Mouse (Mus musculus): Measurements from ENCODE around the gene Lkaaear1.

Gene Lkaaear1

DNA sequence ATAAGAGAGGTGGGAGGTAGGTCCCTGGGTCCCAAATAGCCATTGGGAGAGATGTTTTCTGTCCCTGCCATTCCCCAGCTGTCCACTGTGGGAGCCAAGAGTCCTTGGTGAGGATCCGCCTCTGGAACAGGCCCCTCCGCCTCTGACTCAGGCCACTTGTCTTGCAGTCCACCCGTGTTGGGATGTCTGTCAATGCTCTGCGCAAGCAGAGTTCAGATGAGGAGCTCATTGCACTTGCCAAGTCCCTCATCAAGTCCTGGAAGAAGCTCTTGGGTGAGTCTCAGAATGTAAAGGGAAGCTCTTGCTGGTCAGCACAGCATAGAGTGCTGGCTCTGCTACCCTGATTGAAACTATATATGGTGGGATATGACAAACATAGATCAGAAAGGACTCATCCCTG lies 14.9 kb downstream of the Lkaaear1 start:
- DNase-seq (ENCODE audit: low spot score in 2 of 2): no peak

DNA sequence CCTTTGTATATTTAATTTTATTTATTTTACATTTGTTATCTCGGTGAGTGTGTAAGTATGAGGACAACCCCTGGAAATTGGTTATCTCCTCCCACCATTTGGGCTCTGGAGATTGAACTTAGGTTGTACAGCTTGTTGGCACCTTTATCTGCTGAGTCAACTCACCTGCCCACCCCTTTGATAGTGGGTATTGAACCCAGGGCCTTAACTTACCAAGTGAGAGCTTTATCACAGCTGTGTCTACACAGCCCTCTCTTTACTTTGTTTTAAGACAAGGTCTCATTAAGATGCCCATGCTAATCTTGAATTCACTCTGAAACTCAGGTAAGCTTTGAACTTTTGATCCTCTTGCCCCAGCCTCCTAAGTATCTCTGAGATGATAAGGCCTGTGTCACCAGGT lies 16.3 kb downstream of the Lkaaear1 start:
- DNase-seq (ENCODE audit: low spot score in 2 of 2): no peak

DNA sequence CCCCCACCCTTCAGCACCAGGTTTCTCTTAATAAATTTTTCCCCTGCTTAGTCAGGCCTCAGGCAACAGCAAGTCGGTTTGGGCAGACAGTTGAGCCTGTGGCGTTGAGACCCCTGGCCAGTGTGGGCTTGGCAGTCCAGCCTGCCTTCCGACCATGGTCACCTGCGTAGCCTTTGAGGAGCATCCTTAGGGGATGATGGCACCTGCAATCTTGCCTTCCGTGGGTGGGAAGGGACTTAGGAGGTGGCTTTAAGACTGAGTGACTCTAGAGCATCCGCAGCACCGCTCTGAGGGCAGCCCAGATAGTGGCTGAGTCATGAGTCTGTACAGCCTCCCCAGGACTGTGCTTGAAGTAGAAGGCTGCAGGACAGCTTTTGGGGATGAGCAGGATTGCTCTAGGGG lies 17.5 kb downstream of the Lkaaear1 start:
- DNase-seq (ENCODE audit: low spot score in 2 of 2): no peak

DNA sequence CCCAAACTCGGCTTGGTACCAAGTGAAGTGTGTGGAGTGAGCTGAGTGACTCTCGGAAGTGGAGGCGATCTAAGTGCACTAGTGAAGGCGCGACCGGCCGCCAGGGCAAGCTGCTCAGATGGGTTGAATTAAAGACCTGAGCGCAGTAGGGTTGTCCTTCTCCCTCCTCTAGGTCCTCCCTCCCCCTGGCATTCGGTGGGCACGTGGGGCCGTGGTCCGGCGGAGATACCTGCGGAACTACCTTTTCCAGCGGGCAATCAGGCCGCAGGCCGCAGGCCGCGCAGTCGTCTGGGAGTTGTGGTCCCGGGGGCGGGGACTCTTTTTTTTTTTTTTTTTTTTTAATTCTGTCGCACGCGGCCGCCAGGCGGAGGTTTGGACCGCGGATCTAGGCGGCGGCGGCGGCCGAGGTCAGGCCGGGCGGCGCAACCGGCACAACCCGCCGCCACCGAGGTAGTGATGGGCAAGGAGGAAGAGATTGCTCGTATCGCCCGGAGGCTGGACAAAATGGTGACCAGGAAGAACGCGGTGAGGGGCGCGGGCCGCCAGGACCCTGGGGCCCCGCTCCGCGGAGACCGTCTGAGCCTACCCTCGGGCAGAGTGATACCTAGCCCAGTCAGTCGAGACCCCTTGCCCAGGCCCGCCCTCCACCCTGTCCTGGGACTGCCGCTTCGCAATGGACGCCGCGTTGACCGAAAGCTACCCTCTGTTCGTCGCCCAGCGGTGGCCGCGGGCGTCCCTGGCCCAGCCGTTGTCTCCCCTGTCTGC lies 18.1 kb downstream of the Lkaaear1 start, which contains the start of gene Tcea2:
Gene Tcea2, plus strand, starts transcription at position 360 of the 765 bp plus-strand sequence.
- DNase-seq (ENCODE audit: low spot score in 2 of 2): peak; percentile 70 to 73

DNA sequence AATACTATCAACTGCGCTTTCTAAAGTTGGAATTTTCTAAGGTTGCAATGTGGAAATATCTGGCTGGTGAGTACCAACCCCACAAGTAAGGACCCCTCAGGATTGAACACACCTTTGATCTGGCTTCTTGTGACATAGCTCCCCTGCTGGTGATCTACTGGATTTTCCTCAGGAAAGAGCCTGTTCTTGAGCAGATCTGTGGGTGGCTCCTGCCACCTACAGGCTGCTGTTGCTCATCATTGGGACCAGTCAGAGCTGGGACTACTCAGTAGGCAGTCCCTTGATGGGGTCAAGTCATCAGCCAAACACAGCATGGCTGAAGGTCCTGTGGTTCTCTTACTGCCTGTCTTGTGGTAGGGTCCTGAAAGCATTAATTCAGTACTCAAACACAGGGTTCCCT lies 19.5 kb downstream of the Lkaaear1 start:
- DNase-seq (ENCODE audit: low spot score in 2 of 2): peak; percentile 78 to 81

DNA sequence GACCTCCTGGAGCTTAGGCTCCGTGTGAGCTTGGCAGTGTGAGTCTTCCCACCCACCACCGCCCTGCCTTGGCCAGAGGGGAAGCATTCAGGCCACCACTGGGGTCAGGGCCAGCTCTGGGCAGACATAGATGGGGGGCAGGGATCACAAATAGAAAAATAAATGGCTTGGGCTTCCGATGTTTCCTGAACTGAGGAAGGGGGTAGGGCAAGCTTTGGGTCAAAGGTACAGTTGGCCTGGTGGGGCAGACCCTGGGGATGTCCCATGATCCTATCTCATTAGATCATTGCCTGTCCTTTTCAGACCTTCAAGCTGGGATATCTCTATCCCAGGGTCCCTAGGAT lies 20.5 kb downstream of the Lkaaear1 start:
- no peak for DNase-seq (ENCODE audit: low spot score in 2 of 2)

DNA sequence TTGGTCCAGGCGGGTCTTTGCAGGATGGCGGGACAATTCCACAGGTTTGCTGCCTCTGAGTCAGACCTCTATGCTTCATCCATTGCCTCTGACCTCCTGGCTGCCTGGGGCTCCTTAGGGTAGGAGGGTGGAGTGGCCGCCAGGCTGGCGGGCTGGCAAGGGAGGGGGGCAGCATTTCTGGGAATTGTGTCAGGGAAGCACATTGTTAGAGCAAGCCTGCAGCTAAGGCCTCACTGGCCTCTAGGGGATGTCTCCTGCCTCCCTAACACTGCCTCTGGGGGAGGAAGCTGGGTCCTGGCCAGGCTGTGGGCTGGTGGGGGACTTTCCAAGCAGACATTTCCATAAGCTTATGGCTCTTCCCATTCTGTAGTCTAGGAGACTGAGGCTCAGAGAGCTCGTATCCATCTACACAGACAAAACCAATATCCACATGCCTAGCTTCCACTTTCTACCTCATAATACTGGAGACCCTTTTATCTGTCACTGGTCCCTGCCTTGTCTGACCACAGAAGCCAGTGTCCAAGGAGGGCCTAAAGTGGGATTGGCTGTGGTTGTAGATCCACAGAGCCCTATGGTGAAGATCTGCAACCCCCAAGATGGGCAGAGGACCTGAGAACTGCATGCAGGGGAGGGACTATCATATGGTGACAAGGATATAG lies 21.0 kb downstream of the Lkaaear1 start:
- DNase-seq (ENCODE audit: low spot score in 2 of 2): no peak

DNA sequence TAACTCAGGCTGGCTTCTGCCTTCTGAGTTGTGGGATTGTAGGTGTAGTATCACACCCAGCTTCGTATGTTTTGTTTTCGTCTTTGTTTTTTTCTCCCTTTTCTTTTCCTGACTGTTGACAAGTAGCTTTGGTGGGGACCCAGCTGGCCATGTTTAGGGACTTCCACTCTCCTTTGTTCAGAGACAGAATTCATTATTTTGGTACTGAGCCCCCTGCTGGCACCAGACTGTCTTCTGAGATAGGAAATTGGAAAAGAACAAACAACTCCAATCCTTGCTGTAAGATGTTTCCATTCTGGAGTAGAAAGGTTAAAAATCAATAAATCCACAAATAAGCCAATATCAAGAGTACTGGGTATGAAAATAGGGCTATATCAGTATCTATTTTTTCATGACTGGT lies 21.8 kb downstream of the Lkaaear1 start:
- no peak for DNase-seq (ENCODE audit: low spot score in 2 of 2)

DNA sequence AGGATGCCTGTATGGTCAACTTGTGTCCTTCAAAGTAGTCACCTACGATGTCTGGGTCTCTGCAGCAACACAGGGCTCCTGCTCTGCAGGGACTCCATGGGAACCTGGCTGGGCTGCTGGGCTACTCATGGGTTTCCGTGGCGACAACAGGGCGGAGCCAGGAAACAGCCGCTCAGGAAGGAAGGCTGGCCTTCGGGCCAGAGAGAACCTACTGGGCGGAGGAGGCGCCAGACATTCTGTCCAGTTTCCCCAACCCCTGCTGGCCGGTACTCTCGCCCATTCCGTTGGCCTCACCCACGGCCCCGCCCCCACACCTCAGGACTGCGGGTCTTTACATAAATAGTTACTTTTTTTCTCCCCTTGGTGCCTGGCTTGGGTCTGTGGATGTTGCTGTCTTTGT lies 22.8 kb downstream of the Lkaaear1 start:
- DNase-seq (ENCODE audit: low spot score in 2 of 2): peak in 1 of 2 experiments; percentile 30

DNA sequence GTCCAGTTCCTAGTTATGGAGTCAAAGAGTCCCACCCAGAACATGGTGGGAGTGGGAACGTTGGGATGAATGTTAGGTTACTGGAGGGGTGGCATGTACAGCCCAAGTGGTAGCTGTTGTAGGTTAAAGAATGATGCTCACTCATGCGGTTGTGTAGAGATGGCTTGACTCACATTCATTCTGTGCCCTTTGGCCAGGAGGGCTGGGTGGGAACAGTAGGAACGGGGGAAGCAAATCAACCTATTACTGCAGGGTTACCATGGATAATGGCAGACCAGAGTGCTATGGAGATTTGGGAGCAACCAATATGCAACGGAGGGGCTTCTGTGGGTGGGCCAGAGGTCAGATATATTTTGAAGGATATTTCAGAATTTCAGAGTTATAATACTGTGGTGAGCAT lies 23.3 kb downstream of the Lkaaear1 start:
- DNase-seq (ENCODE audit: low spot score in 2 of 2): no peak

DNA sequence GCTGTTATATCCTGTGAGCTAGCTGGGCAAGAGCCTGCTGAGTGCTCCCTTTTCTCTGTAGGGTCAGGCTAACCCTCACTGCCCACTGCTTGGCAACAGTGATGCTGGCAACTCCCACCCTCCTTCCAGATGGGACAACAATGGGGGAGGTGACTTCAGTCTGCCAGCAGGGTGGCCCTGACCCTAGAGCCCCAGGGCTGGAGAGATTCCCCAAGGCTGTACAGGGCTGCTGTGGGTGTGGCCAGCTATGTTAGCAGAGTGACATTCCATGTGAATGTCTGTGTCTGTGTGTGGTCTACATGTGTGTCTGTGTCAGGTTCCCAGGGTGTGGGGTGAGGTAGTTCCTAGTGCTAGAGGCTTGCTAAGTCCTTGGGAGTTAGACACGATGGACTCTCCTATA lies 24.7 kb downstream of the Lkaaear1 start:
- DNase-seq (ENCODE audit: low spot score in 2 of 2): no peak

DNA sequence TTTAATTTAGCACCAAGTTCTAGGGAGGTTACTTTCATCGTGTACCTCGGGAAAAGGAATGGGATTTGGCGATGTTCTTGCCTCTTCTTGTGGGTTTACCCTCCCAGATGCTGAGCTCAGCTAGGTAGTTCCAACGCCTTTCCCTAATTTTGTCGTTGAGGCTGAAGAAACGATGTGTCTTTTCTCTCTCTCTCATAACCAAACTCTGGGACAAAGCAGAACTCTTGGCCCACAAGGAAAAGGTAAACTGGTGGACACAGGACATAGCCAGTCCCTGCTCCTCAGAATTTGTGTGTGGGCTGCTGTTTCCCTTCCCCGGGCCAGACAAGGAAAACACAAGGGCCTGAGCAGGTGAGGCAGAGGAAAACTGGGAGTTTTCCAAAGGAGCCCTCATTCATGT lies 26.3 kb downstream of the Lkaaear1 start:
- DNase-seq (ENCODE audit: low spot score in 2 of 2): no peak

DNA sequence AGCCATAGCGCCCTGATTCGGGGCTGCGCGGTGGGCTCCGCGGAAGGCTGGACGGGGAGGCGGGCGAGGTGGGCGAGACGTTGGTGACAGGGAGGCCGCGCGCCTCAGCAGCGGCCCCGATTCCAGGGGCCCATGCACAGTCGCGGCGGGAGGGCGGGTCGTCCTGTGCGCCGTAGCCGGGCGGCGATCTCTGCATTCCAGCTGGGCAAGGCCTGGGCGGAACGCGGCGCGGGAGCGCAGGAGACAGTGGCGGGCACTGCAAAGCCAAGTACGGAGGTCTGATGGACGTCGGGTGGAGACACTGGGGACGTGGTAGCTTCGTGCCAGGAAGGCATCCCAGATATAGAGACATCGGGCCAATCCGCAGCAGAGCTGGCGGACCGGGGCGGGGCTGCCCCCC lies 26.9 kb downstream of the Lkaaear1 start, which contains the start of gene Sox18:
Gene Sox18, minus strand, starts transcription at position 315 of the 400 bp plus-strand sequence.
- no peak for DNase-seq (ENCODE audit: low spot score in 2 of 2)

DNA sequence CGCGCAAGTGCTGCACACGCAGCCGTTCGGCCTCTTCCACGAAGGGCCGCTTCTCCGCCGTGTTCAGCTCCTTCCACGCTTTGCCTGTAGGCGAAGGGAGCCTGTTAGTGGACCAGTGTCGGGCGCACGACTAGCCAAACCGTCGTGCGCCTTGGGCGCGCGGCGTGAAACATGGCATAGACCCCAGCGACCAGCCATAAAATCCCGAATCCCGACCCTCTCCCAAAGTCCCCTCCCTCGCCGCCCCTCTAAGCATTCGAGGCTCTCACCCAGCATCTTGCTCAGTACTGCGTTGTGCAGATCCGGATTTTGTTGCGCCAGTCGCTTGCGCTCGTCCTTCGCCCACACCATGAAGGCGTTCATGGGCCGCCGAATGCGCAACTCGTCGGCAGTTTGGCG lies 27.3 kb downstream of the Lkaaear1 start:
- DNase-seq (ENCODE audit: low spot score in 2 of 2): no peak

DNA sequence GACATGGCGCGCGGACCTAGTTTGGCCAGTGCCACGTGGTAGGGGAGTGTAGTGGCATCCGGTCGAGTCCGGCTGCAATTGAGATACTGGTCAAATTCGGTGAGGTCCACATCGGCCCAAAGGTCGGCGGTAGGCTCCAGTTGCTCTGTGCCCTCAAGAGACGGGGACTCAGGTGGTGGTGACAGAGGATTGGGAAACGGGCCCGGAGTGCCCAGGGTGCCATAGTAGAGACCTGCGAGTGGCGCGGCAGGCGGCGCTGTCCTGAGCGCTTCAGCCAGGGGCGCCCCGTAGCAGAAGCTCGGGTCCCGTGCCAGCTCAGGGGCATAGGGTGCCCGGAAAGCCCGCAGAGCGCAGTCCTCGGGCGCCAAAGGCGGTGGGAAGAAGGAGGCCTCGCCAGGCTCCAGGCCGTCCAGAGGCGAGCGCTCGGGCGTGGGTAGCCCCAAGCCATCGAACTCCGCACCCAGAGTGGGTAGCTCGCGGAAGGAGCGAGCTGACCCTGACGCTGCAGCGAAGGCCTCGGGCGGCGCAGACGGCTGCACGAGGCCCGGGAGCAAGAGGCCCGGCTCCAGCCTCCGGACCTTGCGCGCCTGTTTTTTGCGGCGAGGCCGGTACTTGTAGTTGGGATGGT lies 27.8 kb downstream of the Lkaaear1 start:
- no peak for DNase-seq (ENCODE audit: low spot score in 2 of 2)

DNA sequence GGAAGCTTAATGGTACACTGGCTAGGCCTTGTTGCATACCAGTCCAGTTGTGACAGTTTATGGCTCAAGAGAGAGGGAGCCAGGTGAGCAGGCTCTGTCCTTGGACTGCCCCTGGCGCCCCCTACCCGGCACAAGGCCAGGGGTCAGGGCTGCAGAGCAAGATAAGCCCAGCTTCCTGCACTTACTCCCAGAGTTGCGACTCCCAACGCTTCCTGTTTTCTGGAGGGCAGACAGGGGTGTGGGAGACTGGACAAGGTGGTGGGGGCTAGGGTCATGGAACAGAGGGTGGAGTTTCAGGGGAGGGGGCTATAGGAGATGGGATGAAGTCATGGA lies 35.0 kb downstream of the Lkaaear1 start:
- DNase-seq (ENCODE audit: low spot score in 2 of 2): no peak

DNA sequence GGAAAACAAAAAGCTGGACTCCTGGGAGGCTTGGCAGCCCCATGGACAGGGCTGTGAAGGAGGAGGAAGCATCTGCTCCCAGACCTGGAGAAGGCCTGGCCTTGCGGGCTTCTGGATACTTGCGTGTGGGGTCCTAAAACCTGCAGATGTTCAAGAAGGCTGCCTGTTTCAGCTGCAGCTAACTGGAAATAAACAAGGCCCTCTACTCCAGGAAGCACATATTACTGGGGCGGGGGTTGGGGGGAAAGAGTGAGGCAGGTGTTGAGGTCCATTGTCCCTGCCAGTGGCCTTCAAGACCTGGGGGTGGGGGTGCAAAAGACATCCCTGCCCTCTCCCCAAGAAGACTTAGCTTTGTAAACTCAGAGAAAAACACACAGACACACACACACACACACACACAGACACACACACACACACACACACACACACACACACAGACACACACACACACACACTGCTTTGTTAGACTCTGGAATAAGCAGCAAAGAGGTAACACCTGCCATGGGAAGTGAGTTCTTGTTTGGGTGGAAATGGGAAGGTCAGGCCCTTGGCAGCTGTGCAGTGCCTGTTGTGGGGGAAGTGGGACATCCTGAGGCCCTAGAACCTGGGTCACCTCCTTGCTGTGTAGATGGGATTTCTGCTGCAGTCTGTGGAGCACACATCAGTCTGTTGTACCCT lies 35.5 kb downstream of the Lkaaear1 start:
- no peak for DNase-seq (ENCODE audit: low spot score in 2 of 2)

DNA sequence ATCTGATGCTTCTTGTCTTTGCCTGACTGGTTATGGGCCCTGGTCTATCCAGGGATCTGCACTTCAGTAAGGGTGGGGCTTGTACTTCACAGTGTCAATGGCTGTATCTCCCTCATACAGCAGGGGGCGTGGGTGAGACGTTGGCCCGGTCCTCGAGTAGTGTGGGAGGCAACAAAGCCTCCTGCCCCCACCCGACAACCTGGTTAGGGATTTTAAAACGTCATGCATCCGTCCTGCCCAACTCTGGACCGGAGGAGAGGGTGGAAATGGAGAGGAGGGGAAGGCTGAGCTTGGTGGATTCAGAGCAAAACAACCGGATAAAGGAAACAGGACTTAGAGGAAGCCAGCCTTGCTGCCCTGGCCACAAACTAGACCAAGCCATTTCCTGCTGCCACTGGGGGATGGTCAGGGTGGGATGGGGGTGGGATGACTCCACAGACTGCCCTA lies 38.6 kb downstream of the Lkaaear1 start:
- peak; percentile 65 to 73 for DNase-seq (ENCODE audit: low spot score in 2 of 2)

DNA sequence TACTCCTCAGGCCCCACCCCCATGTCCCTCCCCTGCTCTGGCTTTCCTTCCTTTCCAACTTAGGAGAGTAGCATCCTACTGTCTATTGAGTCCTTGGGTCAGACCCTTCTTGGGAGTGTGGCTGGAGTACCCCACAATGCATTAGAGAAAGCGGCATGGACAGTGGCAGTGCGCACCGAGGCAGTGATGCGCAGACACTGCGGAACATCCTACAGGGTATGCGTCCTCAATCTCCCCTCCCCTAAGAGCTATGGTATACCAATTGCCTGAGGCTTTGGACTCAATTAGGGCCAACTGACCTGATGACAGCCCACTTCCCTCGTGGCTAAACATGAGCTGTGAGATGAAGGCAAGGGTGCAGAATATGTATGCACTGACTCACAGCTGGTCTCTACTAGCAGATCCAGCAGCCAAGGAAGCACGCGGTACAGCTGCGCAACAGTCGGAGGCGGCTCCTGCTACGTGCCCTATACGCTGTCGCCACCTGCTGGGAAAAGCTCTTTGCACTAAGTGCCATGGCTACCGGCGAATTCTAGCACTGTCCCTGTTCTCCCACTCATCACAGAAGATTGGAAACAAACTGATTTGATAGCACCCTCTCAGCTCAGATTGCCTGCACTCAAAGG lies 39.2 kb downstream of the Lkaaear1 start:
- no peak for DNase-seq (ENCODE audit: low spot score in 2 of 2)

DNA sequence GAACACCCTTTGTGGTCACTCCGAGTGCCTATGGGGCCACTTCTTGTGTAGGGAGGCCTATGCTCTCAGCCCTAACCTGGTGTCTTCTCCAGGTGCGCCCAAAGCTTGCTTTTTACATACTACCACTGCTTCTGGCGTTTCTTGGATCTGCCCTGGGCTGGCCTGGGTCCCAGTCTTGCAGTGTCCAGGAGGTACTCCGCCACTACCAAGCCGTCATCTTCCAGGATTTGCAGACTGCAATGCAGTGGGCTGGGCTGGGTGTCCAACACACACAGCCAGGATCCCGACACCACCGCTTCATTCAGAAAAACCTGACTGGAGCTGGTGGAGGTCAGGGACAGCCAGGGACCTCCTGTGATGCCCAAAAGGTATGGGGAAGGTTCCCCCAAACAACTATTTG lies 39.7 kb downstream of the Lkaaear1 start:
- DNase-seq (ENCODE audit: low spot score in 2 of 2): no peak

DNA sequence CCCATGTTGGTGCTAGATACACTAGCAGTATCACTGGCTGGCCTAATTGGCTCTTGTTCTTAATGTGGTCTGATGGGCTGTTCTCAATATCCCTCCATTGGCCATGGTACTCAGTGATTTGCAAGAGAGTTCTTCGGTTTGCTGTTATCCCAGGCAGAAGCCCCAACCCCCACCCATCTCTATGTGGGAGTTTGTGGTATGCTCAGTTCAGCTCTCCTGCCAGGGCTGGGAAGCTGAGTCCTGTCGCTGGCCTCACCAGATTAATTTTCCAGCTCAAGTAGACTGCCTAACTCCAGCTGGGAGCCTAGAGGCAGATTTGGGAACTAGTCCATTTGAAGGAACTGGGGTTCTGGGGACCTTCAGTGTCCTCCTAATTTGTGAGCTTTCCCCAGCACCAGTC lies 40.8 kb downstream of the Lkaaear1 start:
- no peak for DNase-seq (ENCODE audit: low spot score in 2 of 2)

DNA sequence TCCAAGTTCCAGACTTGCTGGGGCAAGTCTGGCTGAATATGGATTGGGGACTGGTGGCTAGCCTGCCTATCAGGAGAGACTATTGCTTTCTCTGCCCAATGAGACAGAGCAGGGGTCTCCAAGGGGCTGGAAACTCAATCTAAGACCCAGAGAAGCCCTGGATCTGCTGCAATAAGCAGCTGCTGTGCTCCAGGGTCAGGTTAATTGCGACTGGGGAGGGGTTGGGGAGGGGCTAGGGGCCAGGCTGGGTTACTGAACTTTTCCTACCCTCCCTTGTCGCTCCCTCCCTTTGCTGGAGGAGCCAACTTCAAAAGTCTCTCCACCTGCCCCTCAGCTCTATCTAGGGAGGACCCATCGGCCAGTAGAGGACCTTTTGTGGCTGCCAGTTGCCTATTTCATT lies 41.5 kb downstream of the Lkaaear1 start, which contains the start of gene Gm29797:
Gene Gm29797, plus strand, starts transcription at position 301 of the 400 bp plus-strand sequence.
- DNase-seq (ENCODE audit: low spot score in 2 of 2): no peak
